In genomic region chr14:8016276-8016675, GRCm38 (mm10) we compare ENCODE assay signal across 16 mouse cellular contexts. TPM values are rescaled to one million over a fixed set of nuclear protein-coding genes. Genes with fewer than 3 reads are reported as not detected.
DNase-seq lines count a peak whose midpoint lies in the region; ATAC-seq and TF ChIP-seq lines count a peak whose summit lies in the region.
"Had no signal": no experiment of that assay in that cellular context is flagged by ENCODE, and none has a peak within 500 bp of the region (broad histone marks: within the 10 kb centered on the region; RNA-seq: fewer than 3 reads in every experiment).

No protein-coding gene starts in this region.

- H3K36me3 ChIP-seq in intestine, embryonic 14.5 days (ENCODE audit: control insufficient read depth, insufficient read depth, low read length), result no peaks in the 10 kb centered on the region
- H3K36me3 ChIP-seq in forebrain, embryonic 13.5 days (ENCODE audit: poor library complexity, severe bottlenecking), result no peaks in the 10 kb centered on the region
- H3K36me3 ChIP-seq: lung, embryonic 15.5 days; neural tube, embryonic 15.5 days had no signal

- ATAC-seq in intestine, embryonic 14.5 days (replicated peaks; ENCODE audit: low FRiP score, low TSS enrichment, low read depth), result peak; percentile 81
- ATAC-seq in megakaryocyte-erythroid progenitor cell, adult 5-6 weeks (replicated peaks; ENCODE audit: low FRiP score, low TSS enrichment, poor library complexity, severe bottlenecking), result 0 out of 2 replicates have a peak, but pooled peaks have one; percentile 30
- no peak for ATAC-seq in forebrain, embryonic 13.5 days
- ATAC-seq: hindbrain, postnatal 0 days; midbrain, embryonic 16.5 days had no signal

- no peak for TF ChIP-seq CTCF in gastrocnemius, adult 2 months (IDR thresholded peaks at IDR 0.05)

- intact Hi-C loops in gastrocnemius, adult 2 months (cut with DNase I), result no loop called here

- H3K4me3 ChIP-seq in gastrocnemius, adult 2 months, result no peak overlapping the region
- no peak overlapping the region for H3K4me3 ChIP-seq in intestine, embryonic 14.5 days (ENCODE audit: low read depth, low read length)
- no peak overlapping the region for H3K4me3 ChIP-seq in forebrain, embryonic 13.5 days
- H3K4me3 ChIP-seq: lung, embryonic 15.5 days; neural tube, embryonic 15.5 days had no signal

- 76% methylated on average over 6 of the region's 6 CpGs for WGBS in intestine, embryonic 14.5 days
- WGBS in forebrain, embryonic 13.5 days, result 92% methylated on average over 6 of the region's 6 CpGs

- no peak overlapping the region for H3K9ac ChIP-seq in intestine, embryonic 14.5 days (ENCODE audit: low read length)
- H3K9ac ChIP-seq in forebrain, embryonic 13.5 days, result no peak overlapping the region
- H3K9ac ChIP-seq: lung, embryonic 15.5 days; neural tube, embryonic 15.5 days had no signal

- no peak for DNase-seq in gastrocnemius, adult 2 months
- no peak for DNase-seq in gastrocnemius, postnatal 10 days
- peak; percentile 57 for DNase-seq in intestine, embryonic 14.5 days (ENCODE audit: low spot score)
- DNase-seq in kidney, postnatal 25 days, result peak; percentile 54 to 74
- no peak for DNase-seq in embryo, embryonic 10 days (ENCODE audit: low spot score)
- DNase-seq in left cerebral cortex, adult 11 months (ENCODE audit: low spot score), result no peak
- DNase-seq: embryo, embryonic 11 days; gastrocnemius, postnatal 25 days had no signal

- H3K9me3 ChIP-seq in intestine, embryonic 14.5 days (ENCODE audit: control insufficient read depth, low read length), result no peaks in the 10 kb centered on the region
- no peaks in the 10 kb centered on the region for H3K9me3 ChIP-seq in forebrain, embryonic 13.5 days (replicated peaks)
- H3K9me3 ChIP-seq: lung, embryonic 15.5 days; neural tube, embryonic 15.5 days had no signal

- peak overlapping the region; percentile 16; the same call in 1 of the 2 replicates for H3K27ac ChIP-seq in gastrocnemius, adult 2 months
- H3K27ac ChIP-seq in intestine, embryonic 14.5 days (ENCODE audit: low read depth), result no peak overlapping the region
- no peak overlapping the region for H3K27ac ChIP-seq in forebrain, embryonic 13.5 days
- H3K27ac ChIP-seq: hindbrain, postnatal 0 days; lung, embryonic 15.5 days; neural tube, embryonic 15.5 days had no signal

- H3K4me1 ChIP-seq in intestine, embryonic 14.5 days (replicated peaks; ENCODE audit: control insufficient read depth, insufficient read depth, low read length), result no peaks in the 10 kb centered on the region
- H3K4me1 ChIP-seq in forebrain, embryonic 13.5 days, result no peaks in the 10 kb centered on the region
- H3K4me1 ChIP-seq: lung, embryonic 15.5 days; neural tube, embryonic 15.5 days had no signal

- H3K27me3 ChIP-seq in intestine, embryonic 14.5 days (replicated peaks; ENCODE audit: control insufficient read depth, insufficient read depth, low read length), result no peaks in the 10 kb centered on the region
- no peaks in the 10 kb centered on the region for H3K27me3 ChIP-seq in forebrain, embryonic 13.5 days
- H3K27me3 ChIP-seq: lung, embryonic 15.5 days; neural tube, embryonic 15.5 days had no signal

- no peak overlapping the region for H3K4me2 ChIP-seq in intestine, embryonic 14.5 days (ENCODE audit: low read length)
- H3K4me2 ChIP-seq in forebrain, embryonic 13.5 days, result no peak overlapping the region
- H3K4me2 ChIP-seq: lung, embryonic 15.5 days; neural tube, embryonic 15.5 days had no signal

RNA-seq across cellular contexts. Expression of gene Abhd6, which starts 13.6 kb away (rescaled TPM):
- 1 to 10 TPM; 4.8 to 7.3 TPM for total RNA-seq in gastrocnemius, adult 2 months (2021)
- 1 to 10 TPM; 2.8 TPM for total RNA-seq in gastrocnemius, postnatal 10 days (2021)
- 15.5 and 19.5 TPM in 2 replicates for polyA plus RNA-seq in intestine, embryonic 14.5 days (2014; fragmentation: Nextera tagmentation; extraction: Ambion mirVana)
- total RNA-seq in megakaryocyte-erythroid progenitor cell, adult 5-6 weeks (2014; fragmentation: Nextera tagmentation), result 0.24 and 0.42 TPM in 2 replicates
- 0.99 TPM in 1 of 2 replicates, not detected in the other for total RNA-seq in megakaryocyte-erythroid progenitor cell, adult 5-6 weeks (2017)
- 25.9 and 29.8 TPM in 2 replicates for polyA plus RNA-seq in forebrain, embryonic 13.5 days (2015; fragmentation: Nextera tagmentation; extraction: Ambion mirVana)

RNA-seq across cellular contexts. Expression of gene Dnase1l3, which starts 21.9 kb away (rescaled TPM):
- total RNA-seq in gastrocnemius, adult 2 months (2021), result not detected
- under 1 TPM; 0.05 to 0.11 TPM for total RNA-seq in gastrocnemius, postnatal 10 days (2021)
- 1.1 TPM in 2 replicates for polyA plus RNA-seq in intestine, embryonic 14.5 days (2014; fragmentation: Nextera tagmentation; extraction: Ambion mirVana)
- total RNA-seq in megakaryocyte-erythroid progenitor cell, adult 5-6 weeks (2014; fragmentation: Nextera tagmentation), result not detected in 2 replicates
- total RNA-seq in megakaryocyte-erythroid progenitor cell, adult 5-6 weeks (2017), result not detected in 2 replicates
- polyA plus RNA-seq in forebrain, embryonic 13.5 days (2015; fragmentation: Nextera tagmentation; extraction: Ambion mirVana), result 0.04 TPM in 1 of 2 replicates, not detected in the other
- total RNA-seq: gastrocnemius, postnatal 25 days; hindbrain, postnatal 0 days; left cerebral cortex, postnatal 14 days had no signal

RNA-seq across cellular contexts. Expression of gene Gm45521, which starts 59.2 kb away (rescaled TPM):
- not detected for total RNA-seq in gastrocnemius, adult 2 months (2021)
- total RNA-seq in gastrocnemius, postnatal 10 days (2021), result not detected
- polyA plus RNA-seq in intestine, embryonic 14.5 days (2014; fragmentation: Nextera tagmentation; extraction: Ambion mirVana), result 0.38 TPM in 1 of 2 replicates, not detected in the other
- not detected in 2 replicates for total RNA-seq in megakaryocyte-erythroid progenitor cell, adult 5-6 weeks (2014; fragmentation: Nextera tagmentation)
- not detected in 2 replicates for total RNA-seq in megakaryocyte-erythroid progenitor cell, adult 5-6 weeks (2017)
- polyA plus RNA-seq in forebrain, embryonic 13.5 days (2015; fragmentation: Nextera tagmentation; extraction: Ambion mirVana), result not detected in 2 replicates
- total RNA-seq: gastrocnemius, postnatal 25 days; hindbrain, postnatal 0 days; left cerebral cortex, postnatal 14 days had no signal
- polyA plus RNA-seq: heart, embryonic 16.5 days; lung, embryonic 15.5 days; neural tube, embryonic 15.5 days had no signal

Comparison
In these comparisons a context has a peak if more than half of its experiments do, and no peak if none do; other contexts are left out.
1. DNase-seq: peak in intestine, embryonic 14.5 days (single experiment) and kidney, postnatal 25 days (2 of 2); none in gastrocnemius, adult 2 months (single experiment), gastrocnemius, postnatal 10 days (single experiment), embryo, embryonic 10 days (single experiment) and left cerebral cortex, adult 11 months (single experiment).